Mouse (Mus musculus) liver, postnatal 0 days (tissue): ENCODE data around the gene Afg1l. TPM values are rescaled to one million over a fixed set of nuclear protein-coding genes. Genes with fewer than 3 reads are reported as not detected.

Source experiments
- ATAC-seq: fragments of 200-750 bp; cut with Nextera tagmentation; 2 replicates; pipeline ENCODE4 v1.8.0; 2017; ENCODE audit warnings: mild to moderate bottlenecking, moderate library complexity
- DNase-seq: peaks from one replicate; pipeline ENCODE4 v3.0.0-alpha.2; 2016
- H3K27ac ChIP-seq: fragments of 300-500 bp; sonication (generic); 2 replicates; pipeline ENCODE4 v1.5.1; 2014; ENCODE audit warnings: antibody characterized with exemption, moderate library complexity, mild to moderate bottlenecking, low read depth
- H3K27me3 ChIP-seq: fragments of 300-500 bp; sonication (generic); 2 replicates; pipeline ENCODE4 v1.6.1; 2014; ENCODE audit warnings: low read length, control low read depth, mixed read lengths; ENCODE audit not compliant: insufficient read depth
- H3K36me3 ChIP-seq: fragments of 300-500 bp; sonication (generic); replicated peaks from 2 replicates; pipeline ENCODE4 v1.6.1; 2014; ENCODE audit warnings: mild to moderate bottlenecking, control low read depth, low read length, moderate library complexity, mixed read lengths; ENCODE audit not compliant: insufficient read depth
- H3K4me1 ChIP-seq: fragments of 300-500 bp; sonication (generic); 2 replicates; pipeline ENCODE4 v1.6.1; 2014; ENCODE audit warnings: antibody characterized with exemption, mild to moderate bottlenecking, control low read depth; ENCODE audit not compliant: insufficient read depth
- H3K4me2 ChIP-seq: fragments of 300-500 bp; sonication (generic); 2 replicates; pipeline ENCODE4 v1.6.1; 2014; ENCODE audit warnings: low read depth, mild to moderate bottlenecking, low read length, moderate library complexity, mixed read lengths
- H3K4me3 ChIP-seq: fragments of 300-500 bp; sonication (generic); 2 replicates; pipeline ENCODE4 v1.5.1; 2014; ENCODE audit warnings: low read depth, low read length
- H3K9ac ChIP-seq: fragments of 300-500 bp; sonication (generic); replicated peaks from 2 replicates; pipeline ENCODE4 v1.6.1; 2014; ENCODE audit warnings: mild to moderate bottlenecking, moderate library complexity
- H3K9me3 ChIP-seq: fragments of 300-500 bp; sonication (generic); 2 replicates; pipeline ENCODE4 v1.6.1; 2016; ENCODE audit warnings: mild to moderate bottlenecking, control low read depth, low read length, mixed read lengths
- CTCF ChIP-seq: sonication (generic); IDR thresholded peaks from 2 replicates; pipeline ENCODE4 v1.5.1; 2016; ENCODE audit warnings: antibody characterized with exemption, low read depth
- EP300 ChIP-seq: IDR thresholded peaks from 2 replicates; pipeline ENCODE4 v1.6.1; 2016; ENCODE audit warnings: antibody characterized with exemption, low read depth, mild to moderate bottlenecking
- WGBS: fragments of 180-500 bp; shearing (Covaris S2); extraction: QIAGEN DNeasy Blood & Tissue Kit; methylation state at CpG from one replicate; pipeline ENCODE4 v1.1.7; 2014; ENCODE audit not compliant: insufficient replicate concordance; 5-methylcytosine and 5-hydroxymethylcytosine counted together
- polyA plus RNA-seq: library from polyadenylated mRNA; unstranded; fragments of >200 nt; fragmentation: Nextera tagmentation; extraction: Ambion mirVana; gene quantifications from 2 replicates; pipeline ENCODE4 v1.2.1, GENCODE M21; 2015

The Afg1l gene
- polyA plus RNA-seq, 1 experiment from 2014 or later, result 2.9 TPM

DNA sequence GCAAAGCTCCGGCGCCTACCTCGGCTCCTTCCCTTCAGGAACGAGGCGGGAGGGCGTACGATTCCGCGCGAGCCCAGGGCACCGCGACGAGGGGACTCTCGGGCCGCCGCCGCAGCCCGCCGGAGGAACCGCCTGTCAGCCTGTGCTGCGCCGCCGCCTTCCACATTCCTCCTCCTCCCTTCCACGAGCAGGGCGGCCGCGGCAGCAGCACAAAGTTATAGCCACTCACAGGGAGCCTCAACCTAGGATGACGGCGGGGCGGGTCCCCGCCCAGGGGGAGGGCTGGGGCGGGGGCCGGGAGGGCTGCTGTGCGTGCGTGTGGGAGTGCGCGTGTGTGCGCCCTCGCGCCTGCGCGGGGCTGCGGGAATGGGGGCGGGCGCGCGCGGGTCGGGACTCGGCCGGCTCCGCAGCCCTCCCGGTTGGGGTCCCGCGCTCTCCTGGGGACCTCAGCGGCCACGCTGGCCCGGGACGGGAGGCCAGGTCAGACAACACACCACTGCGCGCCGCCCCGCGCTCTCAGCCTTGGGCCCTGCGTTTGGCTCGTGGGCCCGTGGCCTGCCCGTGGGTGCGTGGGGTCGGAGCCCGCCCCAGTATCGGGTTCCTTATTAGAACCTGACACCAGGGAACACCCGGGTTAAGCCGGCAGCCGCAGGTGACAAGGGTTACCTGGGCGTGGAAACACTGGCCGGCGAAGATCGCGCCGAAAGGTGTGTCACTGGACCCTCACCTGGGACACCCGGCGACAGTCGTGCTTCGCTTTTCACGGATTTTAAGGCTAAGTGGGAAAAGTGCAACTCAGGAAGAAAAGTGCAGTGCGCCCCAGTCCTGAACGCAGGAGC is 201.6 kb downstream of the Afg1l start, which contains the start of gene Foxo3:
Foxo3 (minus strand) TSS at position 249 of the 839 bp plus-strand sequence.
- Histone ChIP-seq H3K36me3 (peaks cover 19% of the 10 kb centered on the region), H3K27me3 (peaks cover 3% of the 10 kb centered on the region; the same call in 1 of the 2 replicates), H3K4me2 (peak within 1 kb of the TSS; percentile 100), H3K27ac (peak within 1 kb of the TSS; percentile 96), H3K9me3 (no peaks in the 10 kb centered on the region), H3K4me1 (peaks cover 30% of the 10 kb centered on the region), H3K4me3 (peak within 1 kb of the TSS; percentile 96), H3K9ac (peak within 1 kb of the TSS; percentile 95)
- WGBS, result 0% methylated on average over 76 of the region's 88 CpGs
- peak; percentile 95 for DNase-seq
- TF ChIP-seq EP300 (no peak), CTCF (no peak)
- ATAC-seq, result peak; percentile 69

GRCm38 (mm10) chr10:42275871-42276501 is 202.4 kb downstream of the Afg1l start:
- TF ChIP-seq EP300, result no peak
- TF ChIP-seq CTCF, result no peak
- 0 out of 2 replicates have a peak, but pooled peaks have one; percentile 0 for ATAC-seq
- WGBS, result 1% methylated on average over 36 of the region's 40 CpGs
- no peak for DNase-seq
- Histone ChIP-seq H3K27ac (peak overlapping the region; percentile 96), H3K9me3 (no peaks in the 10 kb centered on the region), H3K36me3 (peaks cover 24% of the 10 kb centered on the region), H3K4me3 (peak overlapping the region; percentile 96), H3K27me3 (peaks cover 3% of the 10 kb centered on the region; the same call in 1 of the 2 replicates), H3K9ac (peak overlapping the region; percentile 95), H3K4me2 (peak overlapping the region; percentile 100), H3K4me1 (peaks cover 38% of the 10 kb centered on the region)

- WGBS, result 2% methylated on average over 48 of the region's 54 CpGs
- H3K4me3 ChIP-seq, result peak overlapping the region; percentile 96
- peak overlapping the region; percentile 95 for H3K9ac ChIP-seq
- no peak for ATAC-seq
- peak overlapping the region; percentile 100 for H3K4me2 ChIP-seq
- peak; percentile 79 for DNase-seq
- H3K27me3 ChIP-seq, result peaks cover 3% of the 10 kb centered on the region; the same call in 1 of the 2 replicates
- H3K36me3 ChIP-seq, result peaks cover 24% of the 10 kb centered on the region
- H3K4me1 ChIP-seq, result peaks cover 39% of the 10 kb centered on the region
- no peaks in the 10 kb centered on the region for H3K9me3 ChIP-seq
- peak overlapping the region; percentile 96 for H3K27ac ChIP-seq
- TF ChIP-seq CTCF (no peak), EP300 (no peak)
These were observed 202.9 kb downstream of the Afg1l start for GRCm38 (mm10) chr10:42275401-42275870.

- Histone ChIP-seq H3K4me1 (peaks cover 42% of the 10 kb centered on the region), H3K36me3 (peaks cover 27% of the 10 kb centered on the region)
- peak; percentile 59 for DNase-seq
These were observed 203.5 kb downstream of the Afg1l start for GRCm38 (mm10) chr10:42274712-42275400.

DNA sequence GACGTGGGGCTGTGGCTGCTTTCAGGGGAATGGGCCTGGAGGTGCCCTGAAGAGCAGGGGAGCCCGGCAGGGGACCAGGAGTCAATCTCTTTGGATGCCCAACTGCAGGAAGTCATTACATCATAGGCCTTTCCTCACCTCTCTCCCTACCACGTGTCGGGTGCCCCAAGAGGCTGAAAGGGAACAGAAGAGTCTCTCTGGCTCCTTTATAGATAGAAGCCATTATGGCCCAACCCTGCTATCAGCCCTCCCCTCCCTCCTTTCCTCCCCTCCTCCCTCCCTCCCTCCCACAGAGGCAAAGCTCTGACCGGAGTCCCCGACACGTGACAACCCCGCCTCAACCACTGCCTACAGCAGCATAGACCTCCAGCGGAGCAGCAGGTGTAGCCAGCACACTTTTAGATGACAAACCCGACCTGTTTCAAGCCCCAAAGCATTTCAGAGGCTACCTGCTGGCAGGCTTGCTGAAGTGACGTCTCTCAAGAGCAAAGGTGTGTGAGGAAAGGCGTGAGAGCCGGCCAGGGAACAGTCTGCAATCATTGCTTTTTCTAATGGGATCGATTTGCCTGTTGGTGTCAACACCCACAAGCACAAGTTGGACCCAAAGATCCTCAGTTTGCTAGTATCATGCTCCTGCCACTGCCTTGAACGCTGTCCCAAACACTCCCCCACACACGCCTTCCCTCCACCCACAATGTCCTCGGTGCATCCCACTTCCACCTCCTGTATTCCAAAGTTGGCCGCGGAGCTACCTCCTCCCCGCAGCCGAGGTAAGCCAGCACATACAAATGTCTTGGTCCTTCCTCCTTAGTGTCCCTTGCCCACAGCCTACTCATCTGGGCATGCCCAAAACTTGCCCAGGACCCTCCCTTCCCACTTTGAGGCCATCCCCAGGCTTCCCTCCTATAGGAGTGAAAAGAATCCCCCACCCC is 204.3 kb downstream of the Afg1l start:
- peak; percentile 83 for DNase-seq
- Histone ChIP-seq H3K9ac (peak overlapping the region; percentile 95), H3K27me3 (no peaks in the 10 kb centered on the region), H3K4me1 (peaks cover 49% of the 10 kb centered on the region), H3K4me2 (peak overlapping the region; percentile 100), H3K9me3 (no peaks in the 10 kb centered on the region), H3K4me3 (peak overlapping the region; percentile 96), H3K27ac (peak overlapping the region; percentile 96), H3K36me3 (peaks cover 31% of the 10 kb centered on the region)
- peak; percentile 15 for ATAC-seq
- TF ChIP-seq EP300 (no peak), CTCF (0 out of 2 replicates have a peak, but pooled peaks have one; percentile 0)
- 5% methylated on average over 21 of the region's 21 CpGs for WGBS

More at GRCm38 (mm10) chr10:42274712-42275400, 203.5 kb downstream of the Afg1l start:
- Histone ChIP-seq H3K4me3 (peak overlapping the region; percentile 96), H3K27ac (peak overlapping the region; percentile 96), H3K27me3 (peaks cover 3% of the 10 kb centered on the region; the same call in 1 of the 2 replicates), H3K9me3 (no peaks in the 10 kb centered on the region), H3K9ac (peak overlapping the region; percentile 95), H3K4me2 (peak overlapping the region; percentile 100)
- TF ChIP-seq EP300 (no peak), CTCF (no peak)
- 2% methylated on average over 59 of the region's 65 CpGs for WGBS
- no peak for ATAC-seq
